Comparison of ENCODE assay signal across 13 mouse cellular contexts in genomic region chr6:83448911-83449310, GRCm38 (mm10). TPM values are rescaled to one million over a fixed set of nuclear protein-coding genes. Genes with fewer than 3 reads are reported as not detected.
DNase-seq lines count a peak whose midpoint lies in the region; ATAC-seq lines count a peak whose summit lies in the region.
"Had no signal": no experiment of that assay in that cellular context is flagged by ENCODE, and none has a peak within 500 bp of the region (broad histone marks: within the 10 kb centered on the region; RNA-seq: fewer than 3 reads in every experiment).

No protein-coding gene starts in this region.

- peak; percentile 82 for DNase-seq in heart, adult 11 months
- no peak for DNase-seq in heart, postnatal 25 days (ENCODE audit: low spot score)
- DNase-seq in liver, result no peak
- peak; percentile 60 for DNase-seq in T-cell, adult 2 months (ENCODE audit: low spot score)
- DNase-seq: adrenal gland, adult 8-10 months; lung, postnatal 10 days had no signal

- H3K9ac ChIP-seq in liver, embryonic 12.5 days, result peak overlapping the region; percentile 23; the same call in 1 of the 2 replicates
- H3K9ac ChIP-seq: hindbrain, embryonic 15.5 days had no signal

- peaks cover 49% of the 10 kb centered on the region for H3K36me3 ChIP-seq in liver, embryonic 12.5 days
- peaks cover 25% of the 10 kb centered on the region for H3K36me3 ChIP-seq in macrophage (ENCODE audit: inconsistent target)
- H3K36me3 ChIP-seq: hindbrain, embryonic 15.5 days had no signal

- H3K4me2 ChIP-seq in liver, embryonic 12.5 days, result peak overlapping the region; percentile 54; the same call in 1 of the 2 replicates
- H3K4me2 ChIP-seq: hindbrain, embryonic 15.5 days had no signal

- WGBS in liver, embryonic 12.5 days (ENCODE audit: insufficient replicate concordance), result 45% methylated on average over 4 of the region's 4 CpGs
- WGBS in macrophage (ENCODE audit: missing documents), result 43% methylated on average over 4 of the region's 4 CpGs

- H3K4me3 ChIP-seq in liver, embryonic 12.5 days, result no peak overlapping the region
- no peak overlapping the region for H3K4me3 ChIP-seq in macrophage (ENCODE audit: inconsistent target)
- H3K4me3 ChIP-seq: forebrain, embryonic 10.5 days; hindbrain, embryonic 15.5 days; layer of hippocampus, adult 2 months had no signal

- H3K79me2 ChIP-seq in macrophage (ENCODE audit: inconsistent target), result peaks cover 100% of the 10 kb centered on the region

- no peak for ATAC-seq in liver, embryonic 12.5 days
- ATAC-seq in frontal cortex, adult (ENCODE audit: low TSS enrichment), result no peak
- no peak for ATAC-seq in erythroid progenitor cell, adult 5-6 weeks (replicated peaks; ENCODE audit: low FRiP score, poor library complexity, severe bottlenecking)

- peak overlapping the region; percentile 79 for H3K27ac ChIP-seq in liver, embryonic 12.5 days
- H3K27ac ChIP-seq in macrophage, result peak overlapping the region; percentile 92
- H3K27ac ChIP-seq: forebrain, embryonic 10.5 days; hindbrain, embryonic 15.5 days; layer of hippocampus, adult 2 months had no signal

- peaks cover 99% of the 10 kb centered on the region for H3K4me1 ChIP-seq in liver, embryonic 12.5 days

- H3K27me3 ChIP-seq in liver, embryonic 12.5 days (replicated peaks), result no peaks in the 10 kb centered on the region
- H3K27me3 ChIP-seq: hindbrain, embryonic 15.5 days had no signal

- no peaks in the 10 kb centered on the region for H3K9me3 ChIP-seq in liver, embryonic 12.5 days (replicated peaks)
- H3K9me3 ChIP-seq: forebrain, embryonic 10.5 days; hindbrain, embryonic 15.5 days had no signal

- intact Hi-C loops in heart, postnatal 25 days (cut with DNase I), result no loop called here

RNA-seq across cellular contexts. Expression of gene Tet3, which starts 10.0 kb away (rescaled TPM):
- total RNA-seq in heart, postnatal 25 days (2021), result 10 to 100 TPM; 32.6 to 40.8 TPM
- polyA plus RNA-seq in liver, embryonic 12.5 days (2016; fragmentation: Nextera tagmentation; extraction: Ambion mirVana), result 12.1 and 14.8 TPM in 2 replicates
- total RNA-seq in macrophage (2018; cell fraction: chromatin; rRNA removed), result 100 to 1,000 TPM; 104 to 576 (median 356) TPM
- 10 to 100 TPM; 15.7 to 66.9 (median 36.1) TPM for total RNA-seq in macrophage (2018; cell fraction: cytosol; rRNA removed)
- 100 to 1,000 TPM in 20 of 26 experiments, 10 to 100 TPM in 6; 62.0 to 363 (median 169) TPM for total RNA-seq in macrophage (2018; cell fraction: nucleus; rRNA removed)
- 13.9 to 21.1 TPM (median 19.1 TPM) in 3 replicates for polyA plus RNA-seq in macrophage (2018)
- total RNA-seq in erythroid progenitor cell, adult 5-6 weeks (2015; ENCODE audit: low replicate concordance), result 33.5 and 46.5 TPM in 2 replicates
- total RNA-seq in erythroid progenitor cell, adult 5-6 weeks (2017; ENCODE audit: low replicate concordance), result 28.2 and 32.9 TPM in 2 replicates

RNA-seq across cellular contexts. Expression of gene Dguok, which starts 57.9 kb away (rescaled TPM):
- 10 to 100 TPM; 32.8 to 35.2 TPM for total RNA-seq in heart, postnatal 25 days (2021)
- 28.2 and 30.4 TPM in 2 replicates for polyA plus RNA-seq in liver, embryonic 12.5 days (2016; fragmentation: Nextera tagmentation; extraction: Ambion mirVana)
- 100 to 1,000 TPM in 3 of 26 experiments, 10 to 100 TPM in 20, 1 to 10 TPM in 3; 8.4 to 129 (median 57.6) TPM for total RNA-seq in macrophage (2018; cell fraction: chromatin; rRNA removed)
- 10 to 100 TPM; 15.6 to 42.6 (median 32.2) TPM for total RNA-seq in macrophage (2018; cell fraction: cytosol; rRNA removed)
- 10 to 100 TPM in 25 of 26 experiments, 1 to 10 TPM in 1; 7.9 to 98.5 (median 32.1) TPM for total RNA-seq in macrophage (2018; cell fraction: nucleus; rRNA removed)
- 30.7 to 54.0 TPM (median 30.9 TPM) in 3 replicates for polyA plus RNA-seq in macrophage (2018)
- total RNA-seq in erythroid progenitor cell, adult 5-6 weeks (2015; ENCODE audit: low replicate concordance), result 26.0 and 58.4 TPM in 2 replicates
- 25.1 and 27.7 TPM in 2 replicates for total RNA-seq in erythroid progenitor cell, adult 5-6 weeks (2017; ENCODE audit: low replicate concordance)

Comparison
In these comparisons a context has a peak if more than half of its experiments do, and no peak if none do; other contexts are left out.
1. DNase-seq: peak in heart, adult 11 months (single experiment) and T-cell, adult 2 months (single experiment); none in heart, postnatal 25 days (single experiment) and liver (single experiment).